Mouse (Mus musculus): ENCODE data around the gene Fmo4. TPM values are rescaled to one million over a fixed set of nuclear protein-coding genes. Genes with fewer than 3 reads are reported as not detected.

Fmo4 gene
- polyA plus RNA-seq, 1 experiment from 2014 or later: 0.60 TPM

GRCm38 (mm10) chr1:162840211-162840610, 26.4 kb upstream of the Fmo4 start:
- WGBS: 95% methylated on average over 9 of the region's 9 CpGs
- no peak overlapping the region for H3K4me3 ChIP-seq (ENCODE audit: low read length)
- no peak overlapping the region for H3K27ac ChIP-seq (ENCODE audit: low read depth, low read length)
- H3K4me1 ChIP-seq (ENCODE audit: control insufficient read depth, insufficient read depth, low read length): no peaks in the 10 kb centered on the region
- no peak overlapping the region for H3K4me2 ChIP-seq (replicated peaks; ENCODE audit: low read depth, low read length)
- no peaks in the 10 kb centered on the region for H3K36me3 ChIP-seq (ENCODE audit: control insufficient read depth, insufficient read depth, low read length)
- H3K9ac ChIP-seq (ENCODE audit: low read depth, low read length): no peak overlapping the region
- no peak for ATAC-seq (ENCODE audit: low FRiP score, low TSS enrichment)
- no peaks in the 10 kb centered on the region for H3K27me3 ChIP-seq (ENCODE audit: control insufficient read depth, insufficient read depth, low read length)
- H3K9me3 ChIP-seq (ENCODE audit: control insufficient read depth, low read length): no peaks in the 10 kb centered on the region

- Histone ChIP-seq H3K4me3 (ENCODE audit: low read length) (no peak overlapping the region), H3K27ac (ENCODE audit: low read depth, low read length) (no peak overlapping the region), H3K27me3 (ENCODE audit: control insufficient read depth, insufficient read depth, low read length) (no peaks in the 10 kb centered on the region), H3K36me3 (ENCODE audit: control insufficient read depth, insufficient read depth, low read length) (no peaks in the 10 kb centered on the region), H3K4me2 (replicated peaks; ENCODE audit: low read depth, low read length) (no peak overlapping the region), H3K9me3 (ENCODE audit: control insufficient read depth, low read length) (no peaks in the 10 kb centered on the region), H3K4me1 (ENCODE audit: control insufficient read depth, insufficient read depth, low read length) (no peaks in the 10 kb centered on the region), H3K9ac (ENCODE audit: low read depth, low read length) (no peak overlapping the region)
- 91% methylated on average over 6 of the region's 6 CpGs for WGBS
- ATAC-seq (ENCODE audit: low FRiP score, low TSS enrichment): no peak
These were observed 25.2 kb upstream of the Fmo4 start for GRCm38 (mm10) chr1:162838976-162839375.

GRCm38 (mm10) chr1:162834342-162834741, 20.6 kb upstream of the Fmo4 start:
- Histone ChIP-seq H3K27ac (ENCODE audit: low read depth, low read length) (no peak overlapping the region), H3K27me3 (ENCODE audit: control insufficient read depth, insufficient read depth, low read length) (no peaks in the 10 kb centered on the region), H3K9me3 (ENCODE audit: control insufficient read depth, low read length) (no peaks in the 10 kb centered on the region), H3K36me3 (ENCODE audit: control insufficient read depth, insufficient read depth, low read length) (no peaks in the 10 kb centered on the region), H3K4me3 (ENCODE audit: low read length) (no peak overlapping the region), H3K9ac (ENCODE audit: low read depth, low read length) (no peak overlapping the region), H3K4me1 (ENCODE audit: control insufficient read depth, insufficient read depth, low read length) (no peaks in the 10 kb centered on the region), H3K4me2 (replicated peaks; ENCODE audit: low read depth, low read length) (no peak overlapping the region)
- no peak for ATAC-seq (ENCODE audit: low FRiP score, low TSS enrichment)
- WGBS: 78% methylated on average over 5 of the region's 5 CpGs

DNA sequence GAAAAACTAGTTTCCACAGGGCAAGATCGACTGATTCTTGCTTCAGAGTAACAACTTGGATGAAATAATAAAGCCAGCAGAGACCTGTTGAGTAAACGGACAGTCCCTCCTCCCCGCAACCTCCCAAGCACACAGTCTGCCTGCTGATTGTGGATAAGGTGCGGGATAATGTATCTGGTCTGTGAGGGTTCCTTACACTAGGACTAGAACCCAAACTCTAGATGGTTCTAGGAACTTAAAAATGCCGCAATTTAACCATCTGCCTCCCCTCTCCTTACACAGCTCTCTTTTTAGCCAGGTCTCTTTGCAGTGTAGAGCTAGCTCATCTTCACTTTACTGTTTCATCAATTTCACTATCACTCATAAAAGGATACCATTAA, 18.8 kb upstream of the Fmo4 start:
- Histone ChIP-seq H3K4me2 (replicated peaks; ENCODE audit: low read depth, low read length) (no peak overlapping the region; the same call in 1 of the 2 replicates), H3K4me3 (ENCODE audit: low read length) (no peak overlapping the region), H3K27ac (ENCODE audit: low read depth, low read length) (no peak overlapping the region), H3K9me3 (ENCODE audit: control insufficient read depth, low read length) (no peaks in the 10 kb centered on the region), H3K9ac (ENCODE audit: low read depth, low read length) (no peak overlapping the region), H3K4me1 (ENCODE audit: control insufficient read depth, insufficient read depth, low read length) (no peaks in the 10 kb centered on the region), H3K36me3 (ENCODE audit: control insufficient read depth, insufficient read depth, low read length) (no peaks in the 10 kb centered on the region), H3K27me3 (ENCODE audit: control insufficient read depth, insufficient read depth, low read length) (no peaks in the 10 kb centered on the region)
- 57% methylated on average over 5 of the region's 5 CpGs for WGBS
- no peak for ATAC-seq (ENCODE audit: low FRiP score, low TSS enrichment)

GRCm38 (mm10) chr1:162831838-162832573, 18.2 kb upstream of the Fmo4 start:
- Histone ChIP-seq H3K9me3 (ENCODE audit: control insufficient read depth, low read length) (no peaks in the 10 kb centered on the region), H3K4me2 (replicated peaks; ENCODE audit: low read depth, low read length) (no peak overlapping the region; the same call in 1 of the 2 replicates), H3K27ac (ENCODE audit: low read depth, low read length) (no peak overlapping the region), H3K9ac (ENCODE audit: low read depth, low read length) (no peak overlapping the region), H3K4me1 (ENCODE audit: control insufficient read depth, insufficient read depth, low read length) (no peaks in the 10 kb centered on the region), H3K4me3 (ENCODE audit: low read length) (no peak overlapping the region), H3K36me3 (ENCODE audit: control insufficient read depth, insufficient read depth, low read length) (no peaks in the 10 kb centered on the region), H3K27me3 (ENCODE audit: control insufficient read depth, insufficient read depth, low read length) (no peaks in the 10 kb centered on the region)
- 7% methylated on average over 5 of the region's 5 CpGs for WGBS
- peak; percentile 79 for ATAC-seq (ENCODE audit: low FRiP score, low TSS enrichment)

DNA sequence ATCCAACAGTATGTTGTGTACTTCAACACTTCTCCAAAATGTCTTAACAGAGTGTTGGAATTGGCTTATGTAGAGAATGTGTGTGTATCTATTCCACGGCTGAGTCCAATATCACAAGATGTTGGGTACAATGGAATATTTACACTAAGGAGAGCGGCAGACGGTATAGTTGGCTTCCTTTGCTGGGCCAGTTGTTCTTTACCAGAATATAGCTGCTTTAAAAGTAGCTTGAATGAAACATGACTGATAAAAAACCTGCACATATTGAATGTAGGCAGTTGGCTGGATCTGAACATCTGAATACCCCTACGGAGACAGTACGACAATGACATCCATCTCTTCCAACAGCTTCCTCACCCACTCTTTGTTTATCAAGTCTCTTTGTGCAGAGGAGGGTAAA, 5.5 kb upstream of the Fmo4 start:
- WGBS: 91% methylated on average over 5 of the region's 5 CpGs
- H3K4me2 ChIP-seq (replicated peaks; ENCODE audit: low read depth, low read length): no peak overlapping the region
- H3K27me3 ChIP-seq (ENCODE audit: control insufficient read depth, insufficient read depth, low read length): no peaks in the 10 kb centered on the region
- H3K4me3 ChIP-seq (ENCODE audit: low read length): no peak overlapping the region
- no peak overlapping the region for H3K27ac ChIP-seq (ENCODE audit: low read depth, low read length)
- no peak for ATAC-seq (ENCODE audit: low FRiP score, low TSS enrichment)
- H3K9me3 ChIP-seq (ENCODE audit: control insufficient read depth, low read length): no peaks in the 10 kb centered on the region
- no peaks in the 10 kb centered on the region for H3K4me1 ChIP-seq (ENCODE audit: control insufficient read depth, insufficient read depth, low read length)
- no peaks in the 10 kb centered on the region for H3K36me3 ChIP-seq (ENCODE audit: control insufficient read depth, insufficient read depth, low read length)
- no peak overlapping the region for H3K9ac ChIP-seq (ENCODE audit: low read depth, low read length)

GRCm38 (mm10) chr1:162815381-162816127, 1.8 kb upstream of the Fmo4 start:
- Histone ChIP-seq H3K27ac (ENCODE audit: low read depth, low read length) (peak overlapping the region; percentile 47; the same call in 1 of the 2 replicates), H3K9ac (ENCODE audit: low read depth, low read length) (no peak overlapping the region), H3K9me3 (ENCODE audit: control insufficient read depth, low read length) (no peaks in the 10 kb centered on the region), H3K4me2 (replicated peaks; ENCODE audit: low read depth, low read length) (no peak overlapping the region), H3K36me3 (ENCODE audit: control insufficient read depth, insufficient read depth, low read length) (no peaks in the 10 kb centered on the region), H3K4me3 (ENCODE audit: low read length) (no peak overlapping the region), H3K4me1 (ENCODE audit: control insufficient read depth, insufficient read depth, low read length) (no peaks in the 10 kb centered on the region), H3K27me3 (ENCODE audit: control insufficient read depth, insufficient read depth, low read length) (no peaks in the 10 kb centered on the region)
- peak; percentile 81; the same call in 1 of the 2 replicates for ATAC-seq (ENCODE audit: low FRiP score, low TSS enrichment)
- WGBS: 49% methylated on average over 10 of the region's 10 CpGs

DNA sequence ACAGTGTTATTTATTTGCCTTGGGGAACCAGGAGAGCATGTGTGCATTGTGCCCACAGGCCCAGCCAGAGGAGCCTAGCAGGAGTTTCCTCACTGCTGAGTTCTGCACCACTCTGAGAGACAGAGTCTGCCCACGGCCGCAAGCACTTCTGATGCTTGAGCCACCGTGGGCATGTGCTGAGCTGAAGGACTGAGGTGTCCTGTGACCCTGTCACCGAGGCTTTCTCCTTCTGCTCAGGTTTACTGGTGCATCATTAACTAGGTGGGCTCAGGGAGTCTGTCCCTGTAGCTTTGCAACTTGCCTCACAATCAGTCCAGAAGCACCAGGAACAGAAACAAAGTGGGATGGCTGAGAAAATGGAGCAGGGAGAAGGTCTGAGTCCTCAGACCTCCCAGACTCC, 1.2 kb upstream of the Fmo4 start:
- 45% methylated on average over 4 of the region's 4 CpGs for WGBS
- no peaks in the 10 kb centered on the region for H3K27me3 ChIP-seq (ENCODE audit: control insufficient read depth, insufficient read depth, low read length)
- no peaks in the 10 kb centered on the region for H3K9me3 ChIP-seq (ENCODE audit: control insufficient read depth, low read length)
- no peak overlapping the region for H3K4me3 ChIP-seq (ENCODE audit: low read length)
- ATAC-seq (ENCODE audit: low FRiP score, low TSS enrichment): peak; percentile 74; the same call in 1 of the 2 replicates
- no peak overlapping the region for H3K4me2 ChIP-seq (replicated peaks; ENCODE audit: low read depth, low read length)
- no peaks in the 10 kb centered on the region for H3K36me3 ChIP-seq (ENCODE audit: control insufficient read depth, insufficient read depth, low read length)
- H3K9ac ChIP-seq (ENCODE audit: low read depth, low read length): no peak overlapping the region
- H3K27ac ChIP-seq (ENCODE audit: low read depth, low read length): peak overlapping the region; percentile 47; the same call in 1 of the 2 replicates
- no peaks in the 10 kb centered on the region for H3K4me1 ChIP-seq (ENCODE audit: control insufficient read depth, insufficient read depth, low read length)

DNA sequence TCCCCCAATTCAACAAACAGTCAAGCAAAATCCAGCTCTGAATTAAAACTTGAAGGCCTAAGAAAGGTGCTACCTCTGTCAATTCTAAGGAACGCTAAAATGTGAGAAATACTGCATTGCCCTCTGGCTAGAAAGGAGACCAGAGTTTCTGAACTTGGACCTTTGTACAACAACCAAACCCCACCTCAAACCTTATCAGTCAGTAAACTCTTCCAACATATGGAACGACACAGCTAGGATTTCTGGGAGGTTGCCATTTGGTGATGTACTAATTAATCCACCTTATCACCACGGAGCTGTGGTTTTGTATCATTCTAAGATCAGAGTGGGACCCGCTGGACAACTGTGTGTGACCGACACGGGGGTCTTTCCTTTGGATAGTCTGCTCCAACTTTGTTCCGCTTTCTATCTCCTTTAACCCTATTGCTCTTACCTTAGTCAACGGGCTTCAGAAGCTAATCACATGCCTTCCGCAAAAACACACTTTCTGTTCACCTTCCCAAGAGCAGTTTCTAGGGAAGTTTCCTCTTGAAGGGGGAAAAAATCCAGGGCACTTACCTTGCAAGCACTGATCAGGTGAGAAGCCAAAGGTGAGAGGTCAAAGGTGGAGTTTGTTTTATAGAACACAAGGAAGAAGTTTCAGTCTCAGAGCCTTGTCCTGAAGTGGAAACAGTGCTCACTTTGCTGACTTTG, 483 bp downstream of the Fmo4 start:
- ATAC-seq (ENCODE audit: low FRiP score, low TSS enrichment): no peak

More for the DNA sequence above, 483 bp downstream of the Fmo4 start:
- Histone ChIP-seq H3K27ac (ENCODE audit: low read depth, low read length) (no peak overlapping the region), H3K4me3 (ENCODE audit: low read length) (no peak overlapping the region), H3K9ac (ENCODE audit: low read depth, low read length) (no peak overlapping the region), H3K36me3 (ENCODE audit: control insufficient read depth, insufficient read depth, low read length) (no peaks in the 10 kb centered on the region), H3K27me3 (ENCODE audit: control insufficient read depth, insufficient read depth, low read length) (no peaks in the 10 kb centered on the region), H3K4me2 (replicated peaks; ENCODE audit: low read depth, low read length) (no peak overlapping the region), H3K4me1 (ENCODE audit: control insufficient read depth, insufficient read depth, low read length) (no peaks in the 10 kb centered on the region), H3K9me3 (ENCODE audit: control insufficient read depth, low read length) (no peaks in the 10 kb centered on the region)
- whole genome bisulfite sequencing: 90% methylated on average over 9 of the region's 9 CpGs

Measured in kidney, embryonic 14.5 days (tissue).